Mouse (Mus musculus) frontal cortex, postnatal 36 days (tissue): ENCODE measurements around the gene Pgm2l1.
"Not testable (repeated sequence)": the region's sequence is repeated elsewhere in the genome, so short reads cannot be mapped to it uniquely, and the experiment has no call there.

Experiments
- DNase-seq, 2 experiments: peaks; one replicate each; pipeline ENCODE4 v3.0.0; 2022; ENCODE audit warnings: low spot score in 2 of 2

Gene Pgm2l1

GRCm38 (mm10) chr7:100228957-100229356 is 1.8 kb downstream of the Pgm2l1 start:
- DNase-seq: no peak

GRCm38 (mm10) chr7:100230646-100231045 is 3.5 kb downstream of the Pgm2l1 start:
- DNase-seq: no peak

- DNase-seq: no peak
Observed at GRCm38 (mm10) chr7:100231661-100232060, 4.5 kb downstream of the Pgm2l1 start.

GRCm38 (mm10) chr7:100233681-100234080 is 6.5 kb downstream of the Pgm2l1 start:
- DNase-seq: no peak

- DNase-seq: no peak
Observed at GRCm38 (mm10) chr7:100234264-100234885, 7.2 kb downstream of the Pgm2l1 start.

- no peak for DNase-seq
Observed at GRCm38 (mm10) chr7:100238271-100238670, 11.1 kb downstream of the Pgm2l1 start.

- no peak for DNase-seq
Observed at GRCm38 (mm10) chr7:100240601-100241000, 13.4 kb downstream of the Pgm2l1 start.

GRCm38 (mm10) chr7:100243007-100243406 is 15.8 kb downstream of the Pgm2l1 start:
- no peak for DNase-seq

GRCm38 (mm10) chr7:100244225-100244624 is 17.0 kb downstream of the Pgm2l1 start:
- no peak for DNase-seq

GRCm38 (mm10) chr7:100245176-100245575 is 18.0 kb downstream of the Pgm2l1 start:
- DNase-seq: no peak

GRCm38 (mm10) chr7:100250667-100251066 is 23.5 kb downstream of the Pgm2l1 start:
- no peak for DNase-seq

- no peak for DNase-seq
Observed at GRCm38 (mm10) chr7:100262350-100262749, 35.2 kb downstream of the Pgm2l1 start.

- DNase-seq: not testable (repeated sequence)
Observed at GRCm38 (mm10) chr7:100264934-100265333, 37.7 kb downstream of the Pgm2l1 start.

- no peak for DNase-seq
Observed at GRCm38 (mm10) chr7:100272369-100272768, 45.2 kb downstream of the Pgm2l1 start.

GRCm38 (mm10) chr7:100274507-100274906 is 47.3 kb downstream of the Pgm2l1 start:
- DNase-seq: no peak

- DNase-seq: no peak
Observed at GRCm38 (mm10) chr7:100276397-100276796, 49.2 kb downstream of the Pgm2l1 start.

- peak in 1 of 2 experiments; percentile 60 for DNase-seq
Observed at GRCm38 (mm10) chr7:100279803-100280202, 52.6 kb downstream of the Pgm2l1 start.

- DNase-seq: no peak
Observed at GRCm38 (mm10) chr7:100281596-100281995, 54.4 kb downstream of the Pgm2l1 start.

GRCm38 (mm10) chr7:100283298-100283697 is 56.1 kb downstream of the Pgm2l1 start:
- DNase-seq: no peak

- DNase-seq: no peak
Observed at GRCm38 (mm10) chr7:100285383-100285782, 58.2 kb downstream of the Pgm2l1 start, which contains the start of gene P4ha3. Gene P4ha3 (plus strand): TSS chr7:100285520.

- DNase-seq: no peak
Observed at GRCm38 (mm10) chr7:100287748-100288578, 60.8 kb downstream of the Pgm2l1 start.

- no peak for DNase-seq
Observed at GRCm38 (mm10) chr7:100288622-100289021, 61.4 kb downstream of the Pgm2l1 start.

GRCm38 (mm10) chr7:100293546-100293945 is 66.4 kb downstream of the Pgm2l1 start:
- DNase-seq: no peak
